Mouse (Mus musculus) adrenal gland, postnatal 10 days (tissue): Measurements from ENCODE around the gene Scnn1a. TPM values are rescaled to one million over a fixed set of nuclear protein-coding genes. Genes with fewer than 3 reads are reported as not detected.

Source experiments
- DNase-seq: peaks from one replicate; pipeline ENCODE4 v3.0.0; 2021; ENCODE audit warnings: mixed read lengths
- total RNA-seq, 2 experiments: library from RNA; stranded (reverse); gene quantifications; 2 replicates each; pipeline ENCODE4 v1.2.3; 2021

Scnn1a gene
- total RNA-seq, 2 experiments from 2014 or later = 0.84 to 1.2 TPM

- DNase-seq = no peak
Observed at GRCm38 (mm10) chr6:125309406-125309805, 11.1 kb upstream of the Scnn1a start.

DNA sequence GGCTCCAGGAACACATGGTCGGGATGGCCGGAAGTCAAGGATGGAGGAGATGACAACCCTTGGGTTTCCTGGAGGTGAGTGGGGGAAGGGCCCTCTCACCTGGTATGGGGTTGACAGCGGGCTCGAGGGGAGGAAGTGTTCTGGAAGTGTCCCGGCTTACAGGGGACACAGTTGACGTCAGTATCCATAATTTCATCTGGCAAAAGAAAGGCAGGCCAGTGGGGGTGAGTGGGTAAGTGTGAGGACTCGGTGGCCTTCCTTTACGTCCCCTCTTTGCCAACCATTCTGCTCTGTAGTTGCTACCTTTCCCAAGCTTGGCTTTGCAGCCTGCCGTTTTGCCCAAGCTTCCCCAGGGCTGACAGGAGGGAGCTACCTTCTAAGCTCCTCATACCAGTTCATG, 8.3 kb upstream of the Scnn1a start:
- DNase-seq = no peak

GRCm38 (mm10) chr6:125312581-125313355, 7.7 kb upstream of the Scnn1a start:
- DNase-seq = peak; percentile 50

- DNase-seq = peak; percentile 96
Observed at GRCm38 (mm10) chr6:125313546-125314230, 6.8 kb upstream of the Scnn1a start, which contains the start of gene Ltbr. Ltbr (minus strand) TSS chr6:125313885.

GRCm38 (mm10) chr6:125314231-125314563, 6.3 kb upstream of the Scnn1a start:
- DNase-seq = no peak

DNA sequence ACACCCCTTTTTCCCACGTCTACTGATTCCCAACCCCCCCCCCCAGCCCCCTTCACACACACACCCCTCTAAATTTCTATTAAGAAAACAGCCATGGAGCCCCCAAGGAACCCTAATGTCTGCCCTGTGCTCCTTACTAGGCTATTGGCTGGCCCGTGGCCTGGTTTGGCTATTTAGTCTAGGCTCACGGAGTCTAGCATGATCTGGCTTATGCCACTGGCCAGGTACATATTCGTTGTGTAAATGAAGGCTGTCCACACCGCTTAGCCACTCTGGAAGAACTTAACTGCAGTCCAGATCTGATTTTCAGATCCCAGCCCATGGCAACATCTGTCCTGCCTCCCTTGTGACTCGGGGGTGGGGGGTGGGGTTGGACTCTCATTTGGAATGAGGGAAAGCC, 5.7 kb upstream of the Scnn1a start:
- no peak for DNase-seq

- peak; percentile 1 for DNase-seq
Observed at GRCm38 (mm10) chr6:125317077-125317476, 3.4 kb upstream of the Scnn1a start.

- peak; percentile 53 for DNase-seq
Observed at GRCm38 (mm10) chr6:125318981-125319918, 1.2 kb upstream of the Scnn1a start.

DNA sequence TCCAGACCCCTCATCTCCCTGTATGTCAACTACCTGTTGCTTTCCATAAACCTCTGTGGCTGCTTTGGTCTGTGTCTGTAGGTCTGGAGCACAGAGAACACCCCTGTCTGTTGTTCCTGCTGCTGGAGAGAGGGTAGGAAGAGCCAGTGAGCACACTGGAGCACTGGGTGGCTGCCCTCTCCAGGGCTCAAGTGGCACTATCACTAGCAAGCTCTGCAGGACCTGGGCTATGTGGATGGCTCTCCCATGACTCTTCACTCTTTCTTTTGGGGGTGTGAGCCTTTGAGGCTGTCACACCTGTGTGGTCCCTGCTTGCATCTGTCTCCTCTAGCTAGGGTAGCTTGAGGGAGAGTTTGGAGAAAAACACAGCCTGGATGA, 551 bp upstream of the Scnn1a start:
- no peak for DNase-seq

- DNase-seq = no peak
Observed at GRCm38 (mm10) chr6:125321114-125321855, 826 bp downstream of the Scnn1a start.

GRCm38 (mm10) chr6:125322794-125323193, 2.3 kb downstream of the Scnn1a start:
- DNase-seq = no peak

- DNase-seq = no peak
Observed at GRCm38 (mm10) chr6:125323547-125323946, 3.1 kb downstream of the Scnn1a start.

- peak; percentile 50 for DNase-seq
Observed at GRCm38 (mm10) chr6:125325337-125325736, 4.9 kb downstream of the Scnn1a start.

- peak; percentile 67 for DNase-seq
Observed at GRCm38 (mm10) chr6:125328243-125328642, 7.8 kb downstream of the Scnn1a start.

GRCm38 (mm10) chr6:125330626-125331326, 10.3 kb downstream of the Scnn1a start:
- peak; percentile 96 for DNase-seq

DNA sequence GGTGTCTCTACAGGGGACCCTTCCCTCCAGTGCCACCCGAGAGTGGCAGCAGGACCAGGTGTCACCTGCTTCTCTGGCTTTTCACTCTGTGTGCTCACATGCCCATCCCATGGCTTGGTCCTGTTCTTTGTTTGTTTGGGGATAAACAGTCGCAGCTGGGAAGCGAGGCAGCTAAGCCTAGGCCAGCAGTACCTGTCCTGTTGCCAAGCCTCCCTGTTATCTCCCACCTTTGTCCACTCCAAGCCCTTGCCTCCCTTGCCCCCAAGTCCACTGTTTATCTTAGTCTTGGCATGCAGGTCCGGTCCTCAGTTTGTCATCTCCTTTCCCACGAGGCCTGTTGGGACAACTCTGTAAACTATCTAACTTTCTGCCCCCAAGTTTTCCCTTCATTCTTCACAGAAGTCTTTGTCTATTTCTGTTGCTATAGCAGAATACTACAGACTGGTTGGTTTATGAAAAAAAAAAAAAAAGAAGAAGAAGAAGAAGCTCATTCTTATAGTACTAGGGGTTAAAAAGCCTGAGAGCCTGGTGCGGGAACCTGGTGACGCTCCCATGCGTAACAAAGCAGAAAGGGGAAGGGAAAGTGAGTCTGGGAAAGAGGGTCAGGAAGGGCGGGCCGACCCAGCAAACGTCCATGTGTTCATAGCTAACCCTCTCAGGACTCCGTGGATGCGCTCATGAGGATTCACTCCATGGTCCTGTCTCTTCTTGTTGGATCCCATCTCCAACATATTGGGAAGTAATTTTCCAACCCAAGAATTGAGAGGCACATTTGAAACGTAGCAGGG, 12.8 kb downstream of the Scnn1a start:
- no peak for DNase-seq

DNA sequence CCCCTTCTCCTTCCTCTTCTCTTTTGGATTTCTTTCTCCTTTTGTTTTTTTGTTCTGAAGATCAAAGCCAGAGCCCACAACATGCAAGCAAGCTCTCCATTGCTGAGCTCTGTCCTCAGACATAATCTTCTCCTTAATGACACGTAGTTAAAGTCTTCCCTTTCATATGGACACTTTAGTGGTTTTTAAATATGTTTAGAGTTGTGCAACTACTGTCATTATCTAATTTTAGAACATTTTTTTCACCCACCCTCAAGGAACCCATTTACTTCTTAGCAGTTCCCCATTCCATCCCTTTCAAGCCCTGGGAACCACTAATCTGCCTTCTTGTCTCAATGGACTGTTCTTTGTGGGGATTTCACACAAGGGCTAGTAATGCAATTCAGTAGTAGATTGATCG, 13.9 kb downstream of the Scnn1a start:
- no peak for DNase-seq

GRCm38 (mm10) chr6:125338791-125339660, 18.6 kb downstream of the Scnn1a start:
- DNase-seq = no peak

- no peak for DNase-seq
Observed at GRCm38 (mm10) chr6:125340244-125340643, 19.8 kb downstream of the Scnn1a start.
